Mouse (Mus musculus) hindbrain, embryonic 11.5 days (tissue): ENCODE results near the gene Chic2. TPM values are rescaled to one million over a fixed set of nuclear protein-coding genes. Genes with fewer than 3 reads are reported as not detected.
A peak's percentile ranks its signal among the peaks of the same experiment; 100 is the strongest.

Source experiments
- ATAC-seq: fragments of 200-750 bp; cut with Nextera tagmentation; 2 replicates; pipeline ENCODE4 v1.8.0; 2017; ENCODE audit warnings: mild to moderate bottlenecking, moderate TSS enrichment, moderate library complexity; ENCODE audit not compliant: low FRiP score
- DNase-seq: peaks from one replicate; pipeline ENCODE4 v3.0.0-alpha.2; 2015; ENCODE audit warnings: low spot score
- H3K27ac ChIP-seq: fragments of 300-500 bp; sonication (generic); 2 replicates; pipeline ENCODE4 v1.5.1; 2014; ENCODE audit warnings: mild to moderate bottlenecking, low read depth, low read length
- H3K27me3 ChIP-seq: fragments of 300-500 bp; sonication (generic); 2 replicates; pipeline ENCODE4 v1.6.1; 2014; ENCODE audit warnings: mild to moderate bottlenecking, low read length, moderate library complexity, mixed read lengths; ENCODE audit not compliant: control insufficient read depth, insufficient read depth
- H3K36me3 ChIP-seq: fragments of 300-500 bp; sonication (generic); 2 replicates; pipeline ENCODE4 v1.6.1; 2014; ENCODE audit warnings: mild to moderate bottlenecking, low read length, moderate library complexity, mixed read lengths; ENCODE audit not compliant: control insufficient read depth, insufficient read depth
- H3K4me1 ChIP-seq: fragments of 300-500 bp; sonication (generic); replicated peaks from 2 replicates; pipeline ENCODE4 v1.6.1; 2014; ENCODE audit warnings: low read length, mixed read lengths; ENCODE audit not compliant: control insufficient read depth, insufficient read depth
- H3K4me2 ChIP-seq: fragments of 300-500 bp; sonication (generic); replicated peaks from 2 replicates; pipeline ENCODE4 v1.6.1; 2014; ENCODE audit warnings: mild to moderate bottlenecking, low read depth, low read length
- H3K4me3 ChIP-seq: fragments of 300-500 bp; sonication (generic); 2 replicates; pipeline ENCODE4 v1.5.1; 2014; ENCODE audit warnings: low read depth, low read length
- H3K9ac ChIP-seq: fragments of 300-500 bp; sonication (generic); 2 replicates; pipeline ENCODE4 v1.6.1; 2014; ENCODE audit warnings: low read depth, low read length
- H3K9me3 ChIP-seq: fragments of 300-500 bp; sonication (generic); 2 replicates; pipeline ENCODE4 v1.6.1; 2016; ENCODE audit warnings: low read length; ENCODE audit not compliant: control insufficient read depth
- WGBS: fragments of 180-500 bp; shearing (Covaris S2); extraction: QIAGEN DNeasy Blood & Tissue Kit; methylation state at CpG from one replicate; pipeline ENCODE4 v1.1.7; 2014; 5-methylcytosine and 5-hydroxymethylcytosine counted together
- polyA plus RNA-seq: library from polyadenylated mRNA; unstranded; fragments of >200 nt; fragmentation: Nextera tagmentation; extraction: Ambion mirVana; gene quantifications from 2 replicates; pipeline ENCODE4 v1.2.1, GENCODE M21; 2014

Chic2 gene
- polyA plus RNA-seq, 1 experiment from 2014 or later = 52.3 TPM

GRCm38 (mm10) chr5:75072532-75072931 lies 28.0 kb upstream of the Chic2 start:
- DNase-seq = no peak
- Histone ChIP-seq H3K4me2 (no peak overlapping the region), H3K4me1 (peaks cover 12% of the 10 kb centered on the region), H3K9ac (no peak overlapping the region), H3K36me3 (no peaks in the 10 kb centered on the region), H3K27ac (no peak overlapping the region), H3K27me3 (peaks cover 93% of the 10 kb centered on the region), H3K4me3 (no peak overlapping the region), H3K9me3 (no peaks in the 10 kb centered on the region)
- under 1% methylated on average over 4 of the region's 4 CpGs for WGBS
- no peak for ATAC-seq

DNA sequence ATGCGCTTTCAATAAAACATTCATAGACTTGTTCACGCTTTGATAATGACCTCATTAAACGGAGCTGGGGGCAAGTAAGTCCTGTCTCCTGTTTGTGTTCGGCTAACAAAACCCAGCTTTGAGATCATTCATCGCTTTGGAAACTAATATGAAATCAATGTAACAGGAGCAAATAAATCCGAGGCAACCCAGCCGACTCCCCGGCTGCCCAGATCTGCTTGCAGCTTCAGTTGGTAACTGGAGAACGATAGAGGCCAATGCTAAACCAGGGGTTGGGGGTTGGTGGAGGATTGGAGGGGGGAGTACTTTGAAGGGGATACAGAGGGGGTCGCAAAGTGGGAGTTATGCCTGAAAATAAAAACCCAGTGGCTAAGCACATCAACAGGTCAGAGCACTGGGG lies 27.4 kb upstream of the Chic2 start:
- peaks cover 94% of the 10 kb centered on the region for H3K27me3 ChIP-seq
- DNase-seq = peak; percentile 58
- H3K4me1 ChIP-seq = peaks cover 12% of the 10 kb centered on the region
- no peak overlapping the region for H3K4me2 ChIP-seq
- H3K27ac ChIP-seq = no peak overlapping the region
- ATAC-seq = 0 out of 2 replicates have a peak, but pooled peaks have one; percentile 13
- no peak overlapping the region for H3K4me3 ChIP-seq
- 0% methylated on average over 10 of the region's 10 CpGs for WGBS
- H3K9me3 ChIP-seq = no peaks in the 10 kb centered on the region
- no peak overlapping the region for H3K9ac ChIP-seq
- no peaks in the 10 kb centered on the region for H3K36me3 ChIP-seq

GRCm38 (mm10) chr5:75070656-75071375 lies 26.2 kb upstream of the Chic2 start:
- Histone ChIP-seq H3K4me2 (peak overlapping the region; percentile 23), H3K4me3 (no peak overlapping the region), H3K9me3 (no peaks in the 10 kb centered on the region), H3K36me3 (no peaks in the 10 kb centered on the region), H3K4me1 (peaks cover 11% of the 10 kb centered on the region), H3K27ac (0 out of 2 replicates have a peak overlapping the region, but pooled peaks have one; percentile 10), H3K27me3 (peaks cover 92% of the 10 kb centered on the region), H3K9ac (no peak overlapping the region)
- DNase-seq (peak; percentile 64), ATAC-seq (peak; percentile 47; the same call in 1 of the 2 replicates)
- WGBS = 0% methylated on average over 23 of the region's 23 CpGs

DNA sequence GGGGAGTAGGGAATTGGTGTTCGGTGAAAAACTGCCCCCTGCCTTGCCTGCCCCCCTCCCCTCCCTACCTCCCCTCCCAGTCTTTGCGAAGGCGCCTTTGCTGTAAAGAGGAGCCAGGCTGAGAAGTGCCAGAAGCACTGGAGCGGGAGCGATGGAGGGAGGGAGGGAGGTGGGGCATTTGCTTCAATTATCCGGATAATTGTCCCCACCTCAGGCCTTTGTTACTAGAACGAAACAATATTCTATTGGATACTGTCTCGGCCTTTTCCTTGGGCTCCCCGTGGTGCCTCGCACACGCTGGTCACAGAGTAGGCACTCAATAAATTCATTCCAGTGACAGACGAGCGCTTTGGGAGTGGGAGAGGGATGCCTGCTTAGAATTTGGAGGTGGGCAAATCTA lies 25.6 kb upstream of the Chic2 start:
- 0% methylated on average over 13 of the region's 13 CpGs for WGBS
- Histone ChIP-seq H3K27me3 (peaks cover 87% of the 10 kb centered on the region), H3K36me3 (no peaks in the 10 kb centered on the region), H3K4me3 (no peak overlapping the region), H3K4me2 (no peak overlapping the region; the same call in 1 of the 2 replicates), H3K9ac (no peak overlapping the region), H3K27ac (no peak overlapping the region), H3K4me1 (peaks cover 9% of the 10 kb centered on the region), H3K9me3 (peaks cover 3% of the 10 kb centered on the region; the same call in 1 of the 2 replicates)
- ATAC-seq = peak; percentile 46; the same call in 1 of the 2 replicates
- DNase-seq = peak; percentile 51

- no peak for ATAC-seq
- no peak overlapping the region for H3K27ac ChIP-seq
- peaks cover 58% of the 10 kb centered on the region for H3K27me3 ChIP-seq
- WGBS = 2% methylated on average over 30 of the region's 30 CpGs
- H3K9me3 ChIP-seq = peaks cover 3% of the 10 kb centered on the region; the same call in 1 of the 2 replicates
- H3K36me3 ChIP-seq = no peaks in the 10 kb centered on the region
- peaks cover 7% of the 10 kb centered on the region for H3K4me1 ChIP-seq
- H3K4me3 ChIP-seq = peak overlapping the region; percentile 26
- 0 out of 2 replicates have a peak overlapping the region, but pooled peaks have one; percentile 15 for H3K9ac ChIP-seq
- peak; percentile 73 for DNase-seq
- H3K4me2 ChIP-seq = peak overlapping the region; percentile 64
These were observed 22.7 kb upstream of the Chic2 start for GRCm38 (mm10) chr5:75067125-75067756.

GRCm38 (mm10) chr5:75066715-75067114 lies 22.1 kb upstream of the Chic2 start:
- no peak for ATAC-seq
- peak; percentile 11 for DNase-seq
- H3K9me3 ChIP-seq = peaks cover 3% of the 10 kb centered on the region; the same call in 1 of the 2 replicates
- H3K27ac ChIP-seq = no peak overlapping the region
- peak overlapping the region; percentile 26 for H3K4me3 ChIP-seq
- peak overlapping the region; percentile 64 for H3K4me2 ChIP-seq
- H3K27me3 ChIP-seq = peaks cover 53% of the 10 kb centered on the region
- no peak overlapping the region for H3K9ac ChIP-seq
- peaks cover 7% of the 10 kb centered on the region for H3K4me1 ChIP-seq
- WGBS = 2% methylated on average over 9 of the region's 10 CpGs
- H3K36me3 ChIP-seq = no peaks in the 10 kb centered on the region

DNA sequence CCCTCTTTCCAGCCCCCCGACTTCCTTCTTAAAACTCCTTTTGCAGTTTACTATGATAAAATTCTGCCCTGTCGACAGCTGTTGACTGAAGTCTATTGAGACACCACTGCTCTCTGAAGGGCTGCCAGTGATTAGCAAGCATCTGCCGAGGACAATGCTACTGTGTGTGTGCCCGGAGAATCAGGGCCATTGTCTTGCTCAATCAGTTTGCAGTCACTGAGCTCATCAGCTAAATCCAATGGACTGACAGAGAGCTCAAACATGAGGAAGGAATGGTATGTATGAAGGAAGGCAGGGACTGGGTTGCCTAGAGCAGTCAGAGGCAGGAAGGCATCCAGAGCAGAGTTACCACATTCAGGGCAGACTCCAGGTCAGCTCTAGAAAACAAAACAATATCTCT lies 18.6 kb upstream of the Chic2 start:
- Histone ChIP-seq H3K4me3 (no peak overlapping the region), H3K27ac (no peak overlapping the region), H3K27me3 (peaks cover 25% of the 10 kb centered on the region), H3K9me3 (peaks cover 3% of the 10 kb centered on the region; the same call in 1 of the 2 replicates), H3K4me1 (no peaks in the 10 kb centered on the region; the same call in 1 of the 2 replicates), H3K4me2 (no peak overlapping the region), H3K9ac (no peak overlapping the region), H3K36me3 (no peaks in the 10 kb centered on the region)
- 0 out of 2 replicates have a peak, but pooled peaks have one; percentile 22 for ATAC-seq
- 24% methylated on average over 4 of the region's 4 CpGs for WGBS
- peak; percentile 19 for DNase-seq

GRCm38 (mm10) chr5:75051109-75051508 lies 6.5 kb upstream of the Chic2 start:
- Histone ChIP-seq H3K4me1 (no peaks in the 10 kb centered on the region), H3K27ac (no peak overlapping the region), H3K36me3 (no peaks in the 10 kb centered on the region), H3K4me2 (no peak overlapping the region), H3K9me3 (no peaks in the 10 kb centered on the region), H3K27me3 (peaks cover 4% of the 10 kb centered on the region; the same call in 1 of the 2 replicates), H3K9ac (no peak overlapping the region), H3K4me3 (no peak overlapping the region)
- no peak for ATAC-seq
- no peak for DNase-seq
- WGBS = 77% methylated on average over 4 of the region's 4 CpGs
